Mouse (Mus musculus) cerebellum, adult 11-12 months (tissue): ENCODE data around the gene Zfp639.
A peak's percentile ranks its signal among the peaks of the same experiment; 100 is the strongest.

ENCODE experiments used
- DNase-seq: peaks from one replicate; pipeline ENCODE4 v3.0.0; 2022

The Zfp639 gene

GRCm38 (mm10) chr3:32506366-32507225 is 3.5 kb upstream of the Zfp639 start:
- no peak for DNase-seq

- DNase-seq, result peak; percentile 67
Measured at GRCm38 (mm10) chr3:32508666-32509324, 1.3 kb upstream of the Zfp639 start.

GRCm38 (mm10) chr3:32510375-32511190 is 524 bp downstream of the Zfp639 start:
- peak; percentile 96 for DNase-seq

GRCm38 (mm10) chr3:32511191-32511550 is 1.1 kb downstream of the Zfp639 start:
- peak; percentile 57 for DNase-seq

GRCm38 (mm10) chr3:32512686-32513284 is 2.7 kb downstream of the Zfp639 start:
- no peak for DNase-seq

GRCm38 (mm10) chr3:32513528-32513927 is 3.5 kb downstream of the Zfp639 start:
- no peak for DNase-seq

- DNase-seq, result no peak
Measured at GRCm38 (mm10) chr3:32527181-32527580, 17.1 kb downstream of the Zfp639 start.

GRCm38 (mm10) chr3:32529303-32529898 is 19.3 kb downstream of the Zfp639 start, which contains the start of gene Mfn1:
Gene Mfn1 (plus strand): TSS chr3:32529465.
- peak; percentile 92 for DNase-seq

- no peak for DNase-seq
Measured at GRCm38 (mm10) chr3:32530041-32530440, 20.0 kb downstream of the Zfp639 start.

GRCm38 (mm10) chr3:32535692-32536091 is 25.6 kb downstream of the Zfp639 start:
- DNase-seq, result no peak

- DNase-seq, result peak; percentile 53
Measured at GRCm38 (mm10) chr3:32537556-32537955, 27.5 kb downstream of the Zfp639 start.

GRCm38 (mm10) chr3:32538091-32538490 is 28.0 kb downstream of the Zfp639 start:
- no peak for DNase-seq

- DNase-seq, result no peak
Measured at GRCm38 (mm10) chr3:32553061-32553460, 43.0 kb downstream of the Zfp639 start.

GRCm38 (mm10) chr3:32563401-32563800 is 53.3 kb downstream of the Zfp639 start:
- DNase-seq, result no peak
